In the genomic region with DNA sequence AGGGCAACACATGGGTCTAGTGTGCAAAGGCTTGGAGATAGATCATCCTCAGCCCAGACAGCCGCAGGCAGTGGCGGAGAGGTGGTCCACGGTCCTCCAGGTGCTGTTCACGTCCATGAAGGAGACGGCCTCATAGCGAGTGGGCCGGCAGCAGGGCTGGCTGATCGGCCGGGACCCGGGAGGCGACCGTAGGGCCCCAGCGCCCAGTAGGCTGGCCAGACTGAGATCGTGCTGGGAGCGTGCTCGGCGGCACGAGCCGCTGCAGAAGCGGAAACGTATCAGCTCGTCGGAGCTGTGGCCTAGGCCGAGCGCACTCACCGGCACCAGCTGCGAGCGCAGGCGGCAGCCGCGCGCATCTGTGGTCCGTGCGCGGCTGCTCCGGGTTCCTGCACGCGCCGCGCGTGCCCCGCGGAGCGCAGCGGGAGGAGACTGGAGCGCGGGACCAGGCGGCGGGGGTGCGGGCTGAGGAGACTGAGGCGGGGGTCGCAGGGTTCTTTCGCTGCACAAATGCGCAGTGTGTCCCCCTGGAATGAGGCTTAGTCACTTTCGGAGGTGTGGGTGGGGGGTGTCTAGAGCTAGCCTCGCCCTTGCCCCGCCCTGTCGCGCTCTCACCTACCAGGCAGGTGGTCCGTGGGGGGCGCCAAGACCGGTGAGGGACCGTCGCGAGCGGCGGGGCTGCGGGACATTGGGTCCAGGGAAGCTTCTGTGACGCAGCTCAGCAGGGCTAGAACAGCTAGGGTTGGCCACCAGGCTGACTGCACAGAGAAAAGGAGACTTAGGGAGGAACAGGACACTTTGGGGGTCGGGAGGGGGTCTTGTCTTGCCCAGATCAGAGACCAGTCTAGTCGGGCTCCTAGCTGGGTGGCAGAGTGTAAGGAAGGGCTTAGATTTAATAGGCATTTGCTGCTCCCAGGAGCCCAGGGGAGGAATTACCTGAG, we compare ENCODE assay signal across 9 mouse cellular contexts. TPM values are rescaled to one million over a fixed set of nuclear protein-coding genes. Genes with fewer than 3 reads are reported as not detected.
DNase-seq lines count a peak whose midpoint lies in the region; ATAC-seq and TF ChIP-seq lines count a peak whose summit lies in the region.
"Had no signal": no experiment of that assay in that cellular context is flagged by ENCODE, and none has a peak within 500 bp of the region (broad histone marks: within the 10 kb centered on the region; RNA-seq: fewer than 3 reads in every experiment).

No protein-coding gene starts in this region.

- peaks cover 31% of the 10 kb centered on the region for H3K36me3 ChIP-seq in erythroblast, embryonic 14.5 days (ENCODE audit: control insufficient read depth)
- H3K36me3 ChIP-seq in ES-E14 (ENCODE audit: control insufficient read depth, insufficient read depth, low read length, poor library complexity, severe bottlenecking) = peaks cover 2% of the 10 kb centered on the region; the same call in 1 of the 2 replicates
- H3K36me3 ChIP-seq in embryonic facial prominence, embryonic 10.5 days (replicated peaks) = no peaks in the 10 kb centered on the region
- no peaks in the 10 kb centered on the region for H3K36me3 ChIP-seq in hindbrain, embryonic 14.5 days (replicated peaks; ENCODE audit: control insufficient read depth, insufficient read depth)
- H3K36me3 ChIP-seq in liver, adult 2 months (ENCODE audit: control insufficient read depth, insufficient read depth, low read length) = no peaks in the 10 kb centered on the region
- no peaks in the 10 kb centered on the region for H3K36me3 ChIP-seq in neural tube, embryonic 12.5 days

- peaks cover 64% of the 10 kb centered on the region for H3K4me1 ChIP-seq in erythroblast, embryonic 14.5 days (ENCODE audit: control insufficient read depth)
- peaks cover 0 to 2% of the 10 kb centered on the region in 2 experiments; a peak in 1 of 4 replicates for H3K4me1 ChIP-seq in ES-E14 (ENCODE audit: control insufficient read depth in 2 of 2, insufficient read depth in 2 of 2, low read length in 2 of 2, poor library complexity in 1 of 2)
- H3K4me1 ChIP-seq in embryonic facial prominence, embryonic 10.5 days = peaks cover 42% of the 10 kb centered on the region
- H3K4me1 ChIP-seq in hindbrain, embryonic 14.5 days (replicated peaks; ENCODE audit: control insufficient read depth, insufficient read depth, low read length) = peaks cover 16% of the 10 kb centered on the region; the same call in 1 of the 2 replicates
- peaks cover 10% of the 10 kb centered on the region for H3K4me1 ChIP-seq in liver, adult 2 months (ENCODE audit: control insufficient read depth, insufficient read depth, low read length)
- H3K4me1 ChIP-seq in neural tube, embryonic 12.5 days = peaks cover 34% of the 10 kb centered on the region

- peaks cover 95% of the 10 kb centered on the region for H3K27me3 ChIP-seq in erythroblast, embryonic 14.5 days (ENCODE audit: control insufficient read depth)
- peaks cover 96% of the 10 kb centered on the region for H3K27me3 ChIP-seq in embryonic facial prominence, embryonic 10.5 days (replicated peaks; ENCODE audit: low read depth, poor library complexity, severe bottlenecking)
- H3K27me3 ChIP-seq in hindbrain, embryonic 14.5 days (ENCODE audit: control insufficient read depth, insufficient read depth, low read length) = peaks cover 62% of the 10 kb centered on the region
- H3K27me3 ChIP-seq in liver, adult 2 months (ENCODE audit: control insufficient read depth, insufficient read depth, low read length) = peaks cover 13% of the 10 kb centered on the region
- H3K27me3 ChIP-seq in neural tube, embryonic 12.5 days (replicated peaks) = peaks cover 63% of the 10 kb centered on the region

- no peak for ATAC-seq in erythroblast, adult 5-6 weeks (replicated peaks; ENCODE audit: low FRiP score, poor library complexity, severe bottlenecking)
- peak; percentile 78 for ATAC-seq in hindbrain, embryonic 14.5 days (ENCODE audit: low FRiP score)
- ATAC-seq in neural tube, embryonic 12.5 days (ENCODE audit: low FRiP score, low read depth) = peak; percentile 55

- WGBS in embryonic facial prominence, embryonic 10.5 days = 1% methylated on average over 71 of the region's 71 CpGs
- WGBS in hindbrain, embryonic 14.5 days = 2% methylated on average over 70 of the region's 71 CpGs
- 6% methylated on average over 69 of the region's 71 CpGs for WGBS in liver, adult 2 months
- 1% methylated on average over 71 of the region's 71 CpGs for WGBS in neural tube, embryonic 12.5 days

- DNase-seq in ES-E14 (ENCODE audit: low read depth, low spot score) = no peak
- DNase-seq in embryonic facial prominence, embryonic 10.5 days (ENCODE audit: low spot score) = peak; percentile 67
- peak; percentile 79 for DNase-seq in hindbrain, embryonic 14.5 days (ENCODE audit: low spot score)
- DNase-seq in liver, adult 2 months (ENCODE audit: extremely low read depth, low read depth, low spot score) = no peak
- DNase-seq in thymus, postnatal 4 days = peak; percentile 71

- H3K9ac ChIP-seq in ES-E14 (ENCODE audit: insufficient read depth, low read depth, low read length, poor library complexity, severe bottlenecking) = peak overlapping the region; percentile 48
- H3K9ac ChIP-seq in hindbrain, embryonic 14.5 days = peak overlapping the region; percentile 69
- 0 out of 2 replicates have a peak overlapping the region, but pooled peaks have one; percentile 8 for H3K9ac ChIP-seq in liver, adult 2 months (ENCODE audit: low read depth, low read length)
- peak overlapping the region; percentile 60 for H3K9ac ChIP-seq in neural tube, embryonic 12.5 days

- peak overlapping the region; percentile 75 for H3K4me3 ChIP-seq in erythroblast, embryonic 14.5 days (replicated peaks)
- H3K4me3 ChIP-seq in ES-E14 (ENCODE audit: insufficient read depth in 1 of 2, low read depth in 1 of 2, low read length in 2 of 2, poor library complexity in 1 of 2, severe bottlenecking in 1 of 2) = peak overlapping the region; percentile 57 to 68
- peak overlapping the region; percentile 68 for H3K4me3 ChIP-seq in embryonic facial prominence, embryonic 10.5 days
- peak overlapping the region; percentile 44 for H3K4me3 ChIP-seq in hindbrain, embryonic 14.5 days (replicated peaks; ENCODE audit: low read length)
- peak overlapping the region; percentile 6; the same call in 1 of the 2 replicates for H3K4me3 ChIP-seq in liver, adult 2 months (ENCODE audit: insufficient read depth, low read depth, low read length)
- peak overlapping the region; percentile 46 for H3K4me3 ChIP-seq in neural tube, embryonic 12.5 days

- H3K4me2 ChIP-seq in hindbrain, embryonic 14.5 days (replicated peaks) = peak overlapping the region; percentile 88
- H3K4me2 ChIP-seq in neural tube, embryonic 12.5 days (replicated peaks) = peak overlapping the region; percentile 84

- no peaks in the 10 kb centered on the region for H3K79me2 ChIP-seq in liver, adult 2 months (ENCODE audit: control insufficient read depth, insufficient read depth, low read length)

- H3K27ac ChIP-seq in ES-E14 (ENCODE audit: insufficient read depth, low read depth, low read length, poor library complexity, severe bottlenecking) = no peak overlapping the region
- H3K27ac ChIP-seq in embryonic facial prominence, embryonic 10.5 days (replicated peaks) = peak overlapping the region; percentile 65
- H3K27ac ChIP-seq in hindbrain, embryonic 14.5 days = no peak overlapping the region
- no peak overlapping the region for H3K27ac ChIP-seq in liver, adult 2 months (replicated peaks; ENCODE audit: insufficient read depth, low read depth, low read length)
- H3K27ac ChIP-seq in neural tube, embryonic 12.5 days = no peak overlapping the region; the same call in 1 of the 2 replicates

- no peak for TF ChIP-seq POLR2A in liver, adult 2 months (IDR thresholded peaks at IDR 0.05; ENCODE audit: extremely low read depth, insufficient read depth, low read length)

- in situ Hi-C loops in ES-E14 (cut with MboI; ENCODE audit: low sequenced_read_pairs in 2 of 2, unreplicated experiment in 2 of 2) = no loop called here

- no peak for TF ChIP-seq CTCF in liver, adult 2 months (IDR thresholded peaks at IDR 0.05; ENCODE audit: low read depth, low read length)

- H3K9me3 ChIP-seq in erythroblast, embryonic 14.5 days (ENCODE audit: control insufficient read depth, low read length) = peaks cover 29% of the 10 kb centered on the region
- no peaks in the 10 kb centered on the region for H3K9me3 ChIP-seq in ES-E14 (ENCODE audit: control insufficient read depth, insufficient read depth, low read depth, low read length)
- H3K9me3 ChIP-seq in embryonic facial prominence, embryonic 10.5 days = no peaks in the 10 kb centered on the region
- no peaks in the 10 kb centered on the region for H3K9me3 ChIP-seq in hindbrain, embryonic 14.5 days (ENCODE audit: control insufficient read depth, low read length)
- no peaks in the 10 kb centered on the region for H3K9me3 ChIP-seq in neural tube, embryonic 12.5 days

RNA-seq across cellular contexts. Expression of a gene that starts 2.7 kb away (rescaled TPM):
- 4.5 and 4.9 TPM in 2 replicates for polyA plus RNA-seq in erythroblast, embryonic 14.5 days (2012)
- 9.6 TPM in 1 of 2 replicates, not detected in the other for total RNA-seq in erythroblast, adult 5-6 weeks (2015; ENCODE audit: low replicate concordance)
- total RNA-seq in erythroblast, adult 5-6 weeks (2017; ENCODE audit: low replicate concordance) = 0.85 and 1.3 TPM in 2 replicates
- 0.94 and 1.8 TPM in 2 replicates for total RNA-seq in ES-E14 (2012; rRNA removed)
- 3.1 and 6.7 TPM in 2 replicates for polyA plus RNA-seq in embryonic facial prominence, embryonic 10.5 days (2016; fragmentation: Nextera tagmentation; extraction: Ambion mirVana)
- polyA plus RNA-seq in hindbrain, embryonic 14.5 days (2014; fragmentation: Nextera tagmentation; extraction: Ambion mirVana) = 0.95 and 0.96 TPM in 2 replicates
- not detected in 2 replicates for total RNA-seq in liver, adult 2 months (2014; rRNA removed)
- polyA plus RNA-seq in liver, adult 2 months (2012; rRNA removed) = 0.07 TPM in 1 of 2 replicates, not detected in the other
- polyA plus RNA-seq in neural tube, embryonic 12.5 days (2016; fragmentation: Nextera tagmentation; extraction: Ambion mirVana) = 1.3 and 3.1 TPM in 2 replicates

RNA-seq across cellular contexts. Expression of a gene that starts 12.0 kb away (rescaled TPM):
- 3.5 and 3.8 TPM in 2 replicates for polyA plus RNA-seq in erythroblast, embryonic 14.5 days (2012)
- 8.5 and 14.2 TPM in 2 replicates for total RNA-seq in erythroblast, adult 5-6 weeks (2015; ENCODE audit: low replicate concordance)
- 3.2 and 4.0 TPM in 2 replicates for total RNA-seq in erythroblast, adult 5-6 weeks (2017; ENCODE audit: low replicate concordance)
- 50.2 and 53.6 TPM in 2 replicates for total RNA-seq in ES-E14 (2012; rRNA removed)
- polyA plus RNA-seq in embryonic facial prominence, embryonic 10.5 days (2016; fragmentation: Nextera tagmentation; extraction: Ambion mirVana) = 62.8 and 72.3 TPM in 2 replicates
- 55.1 and 56.5 TPM in 2 replicates for polyA plus RNA-seq in hindbrain, embryonic 14.5 days (2014; fragmentation: Nextera tagmentation; extraction: Ambion mirVana)
- 3.5 and 5.2 TPM in 2 replicates for total RNA-seq in liver, adult 2 months (2014; rRNA removed)
- 16.1 and 23.5 TPM in 2 replicates for polyA plus RNA-seq in liver, adult 2 months (2012; rRNA removed)
- polyA plus RNA-seq in neural tube, embryonic 12.5 days (2016; fragmentation: Nextera tagmentation; extraction: Ambion mirVana) = 65.7 and 68.5 TPM in 2 replicates

RNA-seq across cellular contexts. Expression of a gene that starts 35.0 kb away (rescaled TPM):
- 0.31 and 0.65 TPM in 2 replicates for polyA plus RNA-seq in erythroblast, embryonic 14.5 days (2012)
- total RNA-seq in erythroblast, adult 5-6 weeks (2015; ENCODE audit: low replicate concordance) = 0.96 and 2.9 TPM in 2 replicates
- 0.51 and 1.5 TPM in 2 replicates for total RNA-seq in erythroblast, adult 5-6 weeks (2017; ENCODE audit: low replicate concordance)
- total RNA-seq in ES-E14 (2012; rRNA removed) = 25.1 and 36.1 TPM in 2 replicates
- 24.8 and 26.6 TPM in 2 replicates for polyA plus RNA-seq in embryonic facial prominence, embryonic 10.5 days (2016; fragmentation: Nextera tagmentation; extraction: Ambion mirVana)
- 22.9 and 25.1 TPM in 2 replicates for polyA plus RNA-seq in hindbrain, embryonic 14.5 days (2014; fragmentation: Nextera tagmentation; extraction: Ambion mirVana)
- 1.7 and 1.9 TPM in 2 replicates for total RNA-seq in liver, adult 2 months (2014; rRNA removed)
- 6.9 and 10.2 TPM in 2 replicates for polyA plus RNA-seq in liver, adult 2 months (2012; rRNA removed)
- 23.0 and 27.5 TPM in 2 replicates for polyA plus RNA-seq in neural tube, embryonic 12.5 days (2016; fragmentation: Nextera tagmentation; extraction: Ambion mirVana)

RNA-seq across cellular contexts. Expression of a gene that starts 39.7 kb away (rescaled TPM):
- polyA plus RNA-seq in erythroblast, embryonic 14.5 days (2012) = 37.5 and 76.2 TPM in 2 replicates
- 214 and 246 TPM in 2 replicates for total RNA-seq in erythroblast, adult 5-6 weeks (2015; ENCODE audit: low replicate concordance)
- 60.4 and 72.2 TPM in 2 replicates for total RNA-seq in erythroblast, adult 5-6 weeks (2017; ENCODE audit: low replicate concordance)
- 267 and 398 TPM in 2 replicates for total RNA-seq in ES-E14 (2012; rRNA removed)
- 157 and 162 TPM in 2 replicates for polyA plus RNA-seq in embryonic facial prominence, embryonic 10.5 days (2016; fragmentation: Nextera tagmentation; extraction: Ambion mirVana)
- 589 and 599 TPM in 2 replicates for polyA plus RNA-seq in hindbrain, embryonic 14.5 days (2014; fragmentation: Nextera tagmentation; extraction: Ambion mirVana)
- total RNA-seq in liver, adult 2 months (2014; rRNA removed) = 124 and 163 TPM in 2 replicates
- 238 and 244 TPM in 2 replicates for polyA plus RNA-seq in liver, adult 2 months (2012; rRNA removed)
- 308 and 323 TPM in 2 replicates for polyA plus RNA-seq in neural tube, embryonic 12.5 days (2016; fragmentation: Nextera tagmentation; extraction: Ambion mirVana)

RNA-seq across cellular contexts. Expression of a gene that starts 43.5 kb away (rescaled TPM):
- polyA plus RNA-seq in erythroblast, embryonic 14.5 days (2012) = 0.23 and 0.25 TPM in 2 replicates
- 0.19 TPM in 1 of 2 replicates, not detected in the other for total RNA-seq in erythroblast, adult 5-6 weeks (2015; ENCODE audit: low replicate concordance)
- total RNA-seq in erythroblast, adult 5-6 weeks (2017; ENCODE audit: low replicate concordance) = 0.14 TPM in 1 of 2 replicates, not detected in the other
- total RNA-seq in ES-E14 (2012; rRNA removed) = 11.1 and 11.2 TPM in 2 replicates
- 24.7 and 27.2 TPM in 2 replicates for polyA plus RNA-seq in embryonic facial prominence, embryonic 10.5 days (2016; fragmentation: Nextera tagmentation; extraction: Ambion mirVana)
- 78.0 and 81.4 TPM in 2 replicates for polyA plus RNA-seq in hindbrain, embryonic 14.5 days (2014; fragmentation: Nextera tagmentation; extraction: Ambion mirVana)
- total RNA-seq in liver, adult 2 months (2014; rRNA removed) = 0.18 and 0.34 TPM in 2 replicates
- polyA plus RNA-seq in liver, adult 2 months (2012; rRNA removed) = 0.29 and 0.80 TPM in 2 replicates
- 44.5 and 46.9 TPM in 2 replicates for polyA plus RNA-seq in neural tube, embryonic 12.5 days (2016; fragmentation: Nextera tagmentation; extraction: Ambion mirVana)
- total RNA-seq: hematopoietic stem cell, adult 5-6 weeks had no signal

Comparison
In these comparisons a context has a peak if more than half of its experiments do, and no peak if none do; other contexts are left out.
1. H3K4me3 ChIP-seq: peak in every context shown above with its lines; median percentile 75 in erythroblast, embryonic 14.5 days; 68 in embryonic facial prominence, embryonic 10.5 days; 62 in ES-E14; 46 in neural tube, embryonic 12.5 days; 44 in hindbrain, embryonic 14.5 days; 6 in liver, adult 2 months.
2. DNase-seq: peak in embryonic facial prominence, embryonic 10.5 days (single experiment), hindbrain, embryonic 14.5 days (single experiment) and thymus, postnatal 4 days (single experiment); none in ES-E14 (single experiment) and liver, adult 2 months (single experiment).
3. H3K9ac ChIP-seq: peak in every context shown above with its lines; median percentile 69 in hindbrain, embryonic 14.5 days; 60 in neural tube, embryonic 12.5 days; 48 in ES-E14; 8 in liver, adult 2 months.